Mouse (Mus musculus): Measurements from ENCODE around the gene Triml2.

Triml2 gene

GRCm38 (mm10) chr8:43180054-43180690, at the start of gene Triml2:
Gene Triml2 (plus strand): TSS chr8:43180541.
- POLR2A ChIA-PET: interaction anchor here in 3 of 4 experiments (0.6 to 2.5 kb wide), 6 partner anchors 10 to 738 kb away, joined by 3 to 8 read pairs (median 4); partner anchors contain the start of gene Zfp42 (in 1 of the 3)
- CTCF ChIA-PET: interaction anchor here in 1 of 4 experiments (1.6 kb wide), 1 partner anchor 31 kb away, joined by 5 read pairs; no protein-coding TSS in a partner anchor

GRCm38 (mm10) chr8:43141386-43141785, 39.0 kb upstream of the Triml2 start, which contains the start of gene Triml1:
Gene Triml1 (minus strand): TSS chr8:43141486.
- ChIA-PET CTCF (interaction anchor here in 2 of 4 experiments (0.7 to 1.4 kb wide), 2 partner anchors 8 kb away, joined by 3 to 4 read pairs; no protein-coding TSS in a partner anchor), POLR2A (interaction anchor here in 3 of 4 experiments (0.6 to 0.8 kb wide), 3 partner anchors 13 to 1984 kb away, joined by 3 to 4 read pairs (median 3); no protein-coding TSS in a partner anchor)

- POLR2A ChIA-PET: interaction anchor here in 3 of 4 experiments (0.9 to 2.0 kb wide), 13 partner anchors 8 to 45 kb away, joined by 3 to 9 read pairs (median 4); no protein-coding TSS in a partner anchor
- CTCF ChIA-PET: interaction anchor here (0.6 to 2.0 kb wide), 27 partner anchors 8 to 1897 kb away, joined by 3 to 24 read pairs (median 4); partner anchors contain the start of gene Triml1 (in 2 of the 4)
These were observed 31.0 kb upstream of the Triml2 start for GRCm38 (mm10) chr8:43149307-43149706.

GRCm38 (mm10) chr8:43163255-43163654, 17.1 kb upstream of the Triml2 start:
- ChIA-PET POLR2A (interaction anchor here in 3 of 4 experiments (0.8 to 2.7 kb wide), 8 partner anchors 10 to 192 kb away, joined by 3 to 8 read pairs (median 4); partner anchors contain the start of gene Triml1 (in 1 of the 3)), CTCF (interaction anchor here in 2 of 4 experiments (1.0 to 1.4 kb wide), 2 partner anchors 14 kb away, joined by 4 read pairs; no protein-coding TSS in a partner anchor)

- POLR2A ChIA-PET: interaction anchor here in 1 of 4 experiments (1.6 kb wide), 1 partner anchor 10 kb away, joined by 7 read pairs; no protein-coding TSS in a partner anchor
- CTCF ChIA-PET: no interaction called here
These were observed 15.9 kb upstream of the Triml2 start for GRCm38 (mm10) chr8:43164453-43164852.

- ChIA-PET POLR2A (interaction anchor here in 2 of 4 experiments (0.7 to 1.9 kb wide), 6 partner anchors 8 to 1420 kb away, joined by 3 to 13 read pairs (median 9); no protein-coding TSS in a partner anchor), CTCF (interaction anchor here in 2 of 4 experiments (1.0 to 1.3 kb wide), 2 partner anchors 19 kb away, joined by 3 read pairs; no protein-coding TSS in a partner anchor)
These were observed 12.3 kb upstream of the Triml2 start for GRCm38 (mm10) chr8:43168083-43168482.

- ChIA-PET POLR2A (interaction anchor here (0.6 to 1.9 kb wide), 7 partner anchors 9 to 61 kb away, joined by 3 to 13 read pairs (median 3); no protein-coding TSS in a partner anchor), CTCF (interaction anchor here in 1 of 4 experiments (1.3 kb wide), 1 partner anchor 20 kb away, joined by 4 read pairs; no protein-coding TSS in a partner anchor)
These were observed 11.0 kb upstream of the Triml2 start for GRCm38 (mm10) chr8:43169249-43169755.

- ChIA-PET CTCF (interaction anchor here in 1 of 4 experiments (1.2 kb wide), 1 partner anchor 157 kb away, joined by 4 read pairs; no protein-coding TSS in a partner anchor), POLR2A (interaction anchor here in 3 of 4 experiments (0.7 to 2.7 kb wide), 15 partner anchors 8 to 153 kb away, joined by 3 to 18 read pairs (median 6); no protein-coding TSS in a partner anchor)
These were observed 3.4 kb upstream of the Triml2 start for GRCm38 (mm10) chr8:43176766-43177486.

GRCm38 (mm10) chr8:43178263-43178662, 2.1 kb upstream of the Triml2 start:
- POLR2A ChIA-PET: interaction anchor here (0.6 to 2.5 kb wide), 28 partner anchors 8 to 1801 kb away, joined by 3 to 13 read pairs (median 4); partner anchors contain the start of gene Zfp42 (in 1 of the 4)

GRCm38 (mm10) chr8:43179189-43179588, 1.2 kb upstream of the Triml2 start:
- ChIA-PET CTCF (no interaction called here), POLR2A (interaction anchor here in 3 of 4 experiments (1.0 to 2.5 kb wide), 7 partner anchors 9 to 142 kb away, joined by 3 to 7 read pairs (median 5); partner anchors contain the start of gene Zfp42 (in 2 of the 3))

More at GRCm38 (mm10) chr8:43178263-43178662, 2.1 kb upstream of the Triml2 start:
- CTCF ChIA-PET: interaction anchor here in 3 of 4 experiments (0.6 to 1.2 kb wide), 6 partner anchors 16 to 1808 kb away, joined by 3 to 7 read pairs (median 3); no protein-coding TSS in a partner anchor

- ChIA-PET CTCF (no interaction called here), POLR2A (interaction anchor here in 3 of 4 experiments (0.8 to 3.2 kb wide), 8 partner anchors 10 to 138 kb away, joined by 3 to 14 read pairs (median 5); partner anchors contain the start of gene Zfp42 (in 1 of the 3))
These were observed 1.9 kb downstream of the Triml2 start for GRCm38 (mm10) chr8:43182281-43182680.

- ChIA-PET POLR2A (no interaction called here), CTCF (no interaction called here)
These were observed 35.2 kb downstream of the Triml2 start for GRCm38 (mm10) chr8:43215554-43215953.

- CTCF ChIA-PET: no interaction called here
- POLR2A ChIA-PET: interaction anchor here in 2 of 4 experiments (0.6 to 1.3 kb wide), 3 partner anchors 14 to 548 kb away, joined by 3 to 4 read pairs (median 4); no protein-coding TSS in a partner anchor
These were observed 63.0 kb downstream of the Triml2 start for GRCm38 (mm10) chr8:43243326-43243725.
